Mouse (Mus musculus) spleen, adult 12 weeks (tissue): ENCODE measurements around the gene Gm38655.
"Not testable (repeated sequence)": the region's sequence is repeated elsewhere in the genome, so short reads cannot be mapped to it uniquely, and the experiment has no call there.

ENCODE experiments used
- DNase-seq: peaks from one replicate; pipeline ENCODE4 v3.0.0; 2022; ENCODE audit warnings: low spot score

Gene Gm38655

DNA sequence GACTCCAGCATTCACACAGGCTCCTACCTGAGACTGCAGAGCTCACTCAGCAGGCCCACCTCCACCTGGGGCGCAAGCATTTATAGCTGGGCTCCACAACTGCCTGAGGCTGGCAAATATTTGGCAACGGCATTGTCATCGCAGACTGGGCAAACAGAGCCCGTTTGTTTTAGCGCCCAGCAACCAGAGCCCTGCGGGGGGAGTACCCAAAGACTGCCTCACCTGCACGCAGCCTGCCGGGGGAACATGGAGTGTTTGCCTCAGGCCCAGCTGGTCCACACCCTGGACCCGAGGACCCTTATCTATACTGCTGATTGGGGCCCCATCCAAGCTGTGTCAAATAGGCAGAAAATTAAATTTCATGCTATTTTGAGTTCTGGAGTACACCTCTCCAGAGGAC is at the start of gene Gm38655:
Gene Gm38655, minus strand, starts transcription at position 61 of the 400 bp plus-strand sequence.
- no peak for DNase-seq

DNA sequence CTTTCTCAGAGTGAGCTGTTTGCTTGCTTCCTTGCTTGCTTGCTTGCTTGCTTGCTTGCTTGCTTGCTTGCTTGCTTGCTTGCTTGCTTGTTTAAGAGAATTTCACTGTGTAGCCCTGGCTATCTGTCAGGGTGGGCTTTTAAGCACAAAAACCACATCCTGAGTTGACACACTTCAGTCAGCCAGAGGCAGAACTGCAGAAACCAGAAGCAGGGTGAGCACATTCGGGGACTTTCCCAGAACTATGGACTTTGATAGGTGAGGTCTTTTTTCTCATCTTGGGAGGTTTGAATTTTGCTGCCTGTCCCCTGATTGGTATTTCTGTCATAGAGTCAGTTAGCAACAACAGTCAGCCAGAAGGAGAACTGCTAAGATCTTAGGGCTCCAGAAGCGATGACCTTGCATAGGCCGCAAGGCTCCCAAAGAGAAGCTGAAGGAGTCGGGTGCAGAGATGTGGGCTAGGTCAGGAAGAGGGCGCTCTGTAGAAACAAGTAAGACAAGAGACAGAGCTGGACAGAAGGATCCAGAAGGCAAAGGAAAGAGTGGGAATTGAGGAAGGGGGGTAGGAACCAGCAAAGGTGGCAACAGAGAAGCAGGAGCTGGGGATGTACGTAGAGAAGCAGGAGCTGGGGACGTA is 49.4 kb upstream of the Gm38655 start:
- DNase-seq = no peak

GRCm38 (mm10) chr17:25222951-25223601 is 47.8 kb upstream of the Gm38655 start:
- DNase-seq = no peak

DNA sequence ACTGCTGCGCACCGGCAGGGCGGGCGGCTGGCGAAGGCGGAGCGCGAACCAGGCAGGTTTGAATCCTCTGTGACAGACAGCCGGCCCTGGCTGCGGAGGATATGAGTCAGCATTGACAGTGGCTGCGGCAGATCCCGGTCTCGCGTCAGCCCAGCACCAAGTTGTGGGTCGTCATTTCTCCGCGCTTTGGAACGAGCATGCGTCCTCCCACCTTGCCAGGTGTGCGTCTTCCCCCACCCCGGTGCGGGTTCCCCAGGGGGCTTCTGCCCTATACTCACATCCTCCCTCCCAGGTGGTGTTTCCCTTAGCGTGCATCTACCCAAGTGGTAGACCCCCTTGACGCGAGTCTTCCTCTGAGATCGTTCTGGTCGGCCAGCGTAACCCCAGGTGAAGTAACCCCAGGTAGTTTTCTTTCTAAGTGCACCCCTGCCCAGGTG is 47.3 kb upstream of the Gm38655 start:
- not testable (repeated sequence) for DNase-seq

DNA sequence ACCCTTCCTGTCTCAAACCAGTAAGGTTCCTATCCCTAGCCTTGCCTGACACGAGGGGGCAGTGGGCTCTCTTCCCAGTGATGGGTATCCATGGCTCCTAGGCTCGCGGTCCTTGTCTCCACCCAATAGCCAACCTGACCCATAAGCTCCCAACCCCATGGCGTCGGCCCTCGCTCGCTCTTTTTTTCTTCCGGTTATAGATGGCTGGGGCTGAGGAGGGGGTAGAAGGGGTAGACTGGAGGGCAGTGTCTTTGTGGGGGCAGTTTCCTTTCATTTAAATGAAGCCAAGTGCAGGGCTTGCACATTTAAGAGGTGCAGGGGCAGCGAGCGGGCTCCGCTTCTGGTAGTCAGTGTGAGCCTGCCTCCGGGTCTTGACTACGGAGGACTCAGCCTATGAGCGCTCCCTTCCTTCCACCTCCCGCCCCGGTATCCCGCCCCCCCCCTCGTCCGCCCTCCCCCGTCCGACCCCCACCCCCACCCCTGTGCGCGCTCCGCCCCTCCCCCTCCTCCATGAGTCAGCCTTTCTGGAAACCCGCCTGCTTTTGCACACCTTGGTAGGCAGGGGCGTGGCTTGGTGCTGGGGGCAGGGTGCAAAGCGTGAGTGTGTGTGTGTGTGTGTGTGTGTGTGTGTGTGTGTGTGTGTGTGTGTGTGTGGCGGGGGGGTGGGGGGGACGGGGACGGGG is 46.7 kb upstream of the Gm38655 start:
- peak; percentile 30 for DNase-seq

DNA sequence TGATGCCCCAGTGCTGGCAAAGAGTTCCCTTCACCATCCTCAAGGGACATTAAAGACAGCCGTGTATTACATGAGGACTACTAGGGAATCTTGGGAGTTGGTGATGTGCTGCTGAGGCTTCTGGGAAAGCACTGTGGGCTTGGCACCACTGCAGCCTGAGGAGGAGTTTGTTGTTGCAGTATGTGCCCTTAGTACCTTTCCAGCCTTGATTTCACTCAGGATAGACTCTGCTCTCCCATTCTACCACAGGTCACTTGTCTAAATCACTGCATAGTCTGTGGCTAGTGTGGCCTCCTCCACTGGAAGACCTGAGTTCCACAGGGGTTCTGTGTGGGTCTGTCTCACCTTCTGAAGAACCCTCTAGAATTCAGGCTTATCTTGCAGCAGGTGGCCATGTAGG is 45.5 kb upstream of the Gm38655 start:
- no peak for DNase-seq

- no peak for DNase-seq
Observed at GRCm38 (mm10) chr17:25219492-25220295, 44.4 kb upstream of the Gm38655 start.

- no peak for DNase-seq
Observed at GRCm38 (mm10) chr17:25218967-25219366, 43.7 kb upstream of the Gm38655 start.

GRCm38 (mm10) chr17:25215431-25215830 is 40.2 kb upstream of the Gm38655 start:
- DNase-seq = no peak

DNA sequence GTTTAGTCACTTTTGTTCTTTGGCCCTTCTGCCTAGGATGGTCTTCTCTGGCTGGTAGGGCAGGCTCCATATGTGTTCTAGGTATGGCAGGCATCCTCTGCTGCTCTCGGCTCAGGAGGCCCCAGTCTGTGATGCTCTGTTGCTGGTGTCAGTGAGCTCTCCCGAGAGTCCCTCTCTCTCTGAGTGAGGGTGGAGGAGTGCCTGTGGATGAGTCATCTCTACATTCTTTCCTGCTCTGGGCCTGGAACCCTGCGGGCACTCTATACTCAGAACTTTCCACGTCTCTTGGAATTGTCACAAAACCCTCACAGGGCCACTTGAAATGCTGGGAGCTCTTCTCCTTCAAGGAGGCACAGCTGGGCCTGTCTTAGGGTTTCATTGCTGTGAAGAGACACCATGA is 36.4 kb upstream of the Gm38655 start:
- DNase-seq = no peak

DNA sequence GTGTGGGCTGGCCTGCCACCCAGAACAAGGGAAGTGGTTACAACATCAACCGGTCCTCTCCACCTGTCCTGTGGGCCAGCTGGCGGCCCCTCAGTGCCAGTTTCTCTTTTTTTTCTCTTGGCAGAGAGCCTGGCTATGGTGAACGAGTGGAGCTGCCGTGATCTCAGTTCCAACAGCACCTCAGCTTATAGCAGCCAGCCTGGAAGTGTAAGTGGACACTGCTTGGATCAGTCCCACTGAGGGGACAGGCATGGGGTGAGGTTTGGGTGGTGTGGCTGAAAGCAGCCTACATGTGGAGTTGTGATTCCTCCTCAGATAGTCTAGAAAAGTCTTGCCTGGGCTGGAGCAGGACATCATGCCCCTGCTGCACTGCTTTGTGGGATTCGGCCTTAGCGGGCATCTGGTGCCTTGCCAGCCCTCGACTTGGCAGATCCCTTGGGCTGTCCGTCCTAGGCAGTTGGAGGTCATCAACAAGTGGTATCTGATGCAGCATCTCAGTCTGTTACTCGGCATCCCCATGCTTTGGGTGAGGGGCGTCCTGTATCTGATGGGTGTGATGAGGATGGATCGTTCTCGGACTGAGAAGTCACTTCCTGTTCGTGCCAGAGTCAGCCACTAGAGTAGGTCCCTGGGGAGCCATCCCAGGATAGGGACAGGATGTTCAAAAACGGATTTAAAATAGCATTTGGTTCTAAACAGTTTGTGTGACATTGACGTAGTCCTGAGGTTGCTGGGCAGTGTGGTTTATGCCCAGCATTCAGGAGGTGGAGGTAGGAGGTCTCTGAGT is 35.6 kb upstream of the Gm38655 start:
- DNase-seq = no peak

DNA sequence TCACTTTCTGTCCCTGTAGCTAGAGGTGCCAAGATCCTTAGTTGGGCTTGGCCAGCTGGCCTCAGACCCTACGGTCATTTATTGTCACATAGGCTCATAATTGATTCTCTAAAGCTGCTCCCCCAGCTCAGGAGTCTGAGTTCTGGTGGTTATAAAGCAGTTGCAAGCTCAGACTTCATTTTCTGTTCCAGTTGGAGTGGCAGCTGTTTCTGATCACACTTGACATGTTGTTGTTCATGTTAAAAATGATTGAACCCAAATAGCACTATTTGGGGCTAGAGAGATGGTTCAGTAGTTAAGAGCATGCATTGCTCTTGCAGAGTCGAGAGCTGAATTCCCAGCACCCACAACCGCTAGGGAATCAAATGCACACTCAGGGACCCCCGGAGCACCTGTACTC is 34.7 kb upstream of the Gm38655 start:
- no peak for DNase-seq

DNA sequence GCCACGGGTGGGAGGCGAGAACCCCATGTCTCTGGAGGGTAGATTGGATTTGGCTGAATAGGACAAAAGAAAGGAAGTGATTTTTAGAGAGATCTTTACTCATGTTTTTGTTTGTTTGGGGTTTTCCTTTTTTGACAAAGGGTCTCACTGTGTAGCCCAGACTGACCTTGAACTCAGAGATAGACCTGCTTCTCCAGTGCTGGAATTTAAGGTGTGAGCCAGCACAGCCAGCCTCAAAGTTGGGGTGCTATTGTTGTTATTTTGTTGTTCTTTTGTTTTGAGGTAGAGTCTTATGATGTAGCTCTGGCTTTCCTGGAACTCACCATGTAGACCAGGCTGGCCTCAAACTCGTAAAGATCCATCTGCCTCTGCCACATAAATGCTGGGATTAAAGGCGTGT is 27.1 kb upstream of the Gm38655 start:
- DNase-seq = no peak

DNA sequence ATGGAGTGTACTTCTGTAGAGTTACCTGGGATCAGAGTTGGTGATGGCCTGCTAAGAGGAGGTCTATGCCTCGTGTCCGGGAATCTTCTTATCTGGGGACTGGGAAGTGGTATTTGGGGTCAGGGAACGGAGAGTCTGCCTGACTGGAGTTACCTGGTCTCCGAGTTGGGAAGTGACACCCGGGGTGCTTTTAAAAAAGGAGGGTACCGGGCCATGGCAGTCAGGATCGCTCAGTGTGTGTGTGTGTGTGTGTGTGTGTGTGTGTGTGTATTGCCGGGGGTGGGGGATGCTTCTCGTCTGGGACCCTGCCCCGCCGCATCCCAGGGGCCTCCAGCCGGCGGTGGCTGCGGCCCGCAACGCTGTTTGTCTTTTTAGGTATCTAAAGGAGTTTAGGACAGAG is 13.8 kb upstream of the Gm38655 start:
- no peak for DNase-seq

GRCm38 (mm10) chr17:25188150-25189031 is 13.1 kb upstream of the Gm38655 start, which contains the start of gene Unkl:
Unkl (plus strand) TSS chr17:25188397.
- DNase-seq = peak; percentile 23

DNA sequence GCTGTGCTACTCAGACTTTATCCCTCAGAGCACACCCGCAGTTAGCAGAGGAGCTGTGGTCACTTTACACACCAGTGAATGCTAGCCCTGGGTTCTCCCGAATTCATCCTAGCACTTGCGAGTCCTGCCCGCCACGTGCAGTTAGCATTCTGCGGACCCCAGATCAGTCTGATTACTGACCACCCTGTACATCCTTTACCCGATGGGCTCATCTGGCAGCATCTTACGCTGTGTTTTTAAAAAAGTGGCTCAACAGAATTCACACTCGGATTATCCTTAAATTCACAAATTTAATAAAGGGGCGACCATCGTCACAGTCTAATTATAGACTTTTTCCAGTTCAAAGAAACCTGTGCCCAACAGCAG is 12.5 kb upstream of the Gm38655 start:
- DNase-seq = no peak

DNA sequence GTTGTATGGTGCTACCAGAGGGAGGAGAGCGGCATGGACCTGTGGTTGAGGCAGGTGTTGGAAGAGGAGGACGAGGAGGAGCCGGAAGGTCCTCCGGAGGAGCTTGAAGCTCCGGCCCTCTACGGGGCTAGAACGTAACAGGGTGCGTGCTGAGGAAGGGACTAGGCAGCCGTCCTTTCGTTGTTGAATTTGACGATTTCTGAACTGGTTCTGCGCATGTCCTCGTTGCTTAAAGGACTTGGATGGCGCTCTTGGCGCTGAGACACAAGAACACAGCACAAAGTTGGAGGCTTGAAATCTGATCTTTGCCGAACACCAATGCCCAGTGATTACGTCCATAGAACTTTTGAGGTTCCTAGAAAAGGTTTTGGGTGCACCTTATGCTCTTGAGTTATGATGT is 9.7 kb upstream of the Gm38655 start:
- no peak for DNase-seq

GRCm38 (mm10) chr17:25184129-25184691 is 8.9 kb upstream of the Gm38655 start, which contains the start of gene BC003965:
BC003965 (plus strand) TSS chr17:25184554.
- DNase-seq = peak; percentile 92

GRCm38 (mm10) chr17:25183232-25183631 is 8.0 kb upstream of the Gm38655 start:
- DNase-seq = no peak

- no peak for DNase-seq
Observed at GRCm38 (mm10) chr17:25172558-25172957, 2.7 kb downstream of the Gm38655 start.
